Mouse (Mus musculus): ENCODE results near the gene Ms4a6d.

Gene Ms4a6d

DNA sequence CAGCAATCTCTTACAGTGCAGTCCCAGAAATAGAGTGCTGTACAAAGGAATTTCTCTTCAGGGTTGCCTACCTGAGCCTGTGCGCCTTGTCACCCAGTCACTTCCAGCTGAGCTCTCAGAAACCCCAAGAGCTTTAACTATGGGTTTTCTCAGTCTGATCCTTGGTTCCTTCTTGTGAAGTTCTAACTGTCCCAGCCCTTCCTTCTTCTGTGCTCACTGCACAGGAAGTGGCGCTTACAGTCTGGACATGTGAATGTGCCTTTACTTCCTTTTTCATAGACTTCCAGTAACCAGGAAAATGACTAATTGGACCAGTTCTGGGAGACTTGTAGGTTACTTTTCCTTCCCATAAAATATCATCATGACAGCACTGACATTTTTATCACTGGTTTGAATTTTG lies at the start of gene Ms4a6d:
Gene Ms4a6d, minus strand, starts transcription at position 247 of the 400 bp plus-strand sequence.
- DNase-seq (ENCODE audit: low read depth) = no peak

GRCm38 (mm10) chr19:11649564-11649963 lies 44.9 kb upstream of the Ms4a6d start:
- DNase-seq (ENCODE audit: low read depth) = no peak

DNA sequence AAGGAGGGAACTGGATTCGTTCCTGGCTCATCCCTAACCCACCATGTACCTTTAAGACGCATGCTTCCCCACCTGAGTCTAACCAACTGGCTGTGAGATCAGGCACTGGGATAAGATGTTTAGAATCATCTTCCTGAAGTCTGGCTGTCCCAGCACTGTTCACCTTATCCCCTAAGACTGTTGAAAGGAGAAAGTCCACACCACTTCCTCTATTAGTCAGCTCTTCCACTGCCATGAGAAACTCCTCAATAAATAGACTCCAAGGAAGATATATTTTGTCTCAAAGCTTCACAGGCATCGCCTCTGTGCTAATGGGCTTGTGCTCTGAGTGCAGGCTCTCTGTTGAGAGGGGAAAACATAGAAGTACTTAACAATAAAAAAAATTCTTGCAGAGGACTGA lies 41.5 kb upstream of the Ms4a6d start:
- no peak for DNase-seq (ENCODE audit: low read depth)

DNA sequence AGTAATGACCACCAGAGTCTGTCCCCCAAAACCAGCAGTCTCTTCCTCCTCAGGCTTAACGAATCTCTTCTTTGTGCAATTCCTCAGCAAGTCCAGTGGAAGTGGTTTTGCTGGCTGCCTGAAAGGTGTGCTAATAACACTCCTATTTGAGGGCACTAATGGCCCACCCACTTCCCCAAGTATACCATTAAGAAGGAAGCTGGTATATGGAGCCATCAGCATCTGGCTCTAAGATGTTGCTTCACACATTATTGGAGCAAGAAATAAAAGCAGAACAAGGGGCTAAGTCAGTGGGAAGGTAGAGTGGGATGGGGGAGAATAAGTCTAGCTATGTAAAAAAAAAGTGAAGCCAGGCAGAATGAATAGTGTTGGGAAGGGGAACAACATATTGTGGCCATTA lies 36.1 kb upstream of the Ms4a6d start, which contains the start of gene Ms4a3:
Gene Ms4a3, minus strand, starts transcription at position 120 of the 400 bp plus-strand sequence.
- no peak for DNase-seq (ENCODE audit: low read depth)

GRCm38 (mm10) chr19:11639038-11639437 lies 34.4 kb upstream of the Ms4a6d start:
- DNase-seq (ENCODE audit: low read depth) = no peak

DNA sequence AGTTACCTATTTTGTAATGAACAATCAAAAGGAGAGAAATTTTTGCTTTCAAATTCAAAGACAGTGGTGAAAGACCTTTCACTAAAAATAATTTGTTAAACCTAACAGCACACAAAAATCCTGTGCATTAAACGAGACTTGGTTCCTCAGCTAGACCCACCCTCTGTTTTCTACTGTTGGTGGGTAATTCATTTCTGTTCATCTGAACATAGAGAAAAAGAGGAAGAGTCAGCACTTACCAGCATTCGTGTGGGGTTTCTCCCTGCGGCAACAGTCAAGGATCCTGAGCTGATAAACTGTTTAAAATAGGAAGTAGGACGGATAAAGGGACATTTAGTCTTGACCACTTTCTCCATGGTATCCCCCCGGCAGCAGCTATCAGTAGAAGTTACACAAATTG lies 30.9 kb upstream of the Ms4a6d start:
- no peak for DNase-seq (ENCODE audit: low read depth)

DNA sequence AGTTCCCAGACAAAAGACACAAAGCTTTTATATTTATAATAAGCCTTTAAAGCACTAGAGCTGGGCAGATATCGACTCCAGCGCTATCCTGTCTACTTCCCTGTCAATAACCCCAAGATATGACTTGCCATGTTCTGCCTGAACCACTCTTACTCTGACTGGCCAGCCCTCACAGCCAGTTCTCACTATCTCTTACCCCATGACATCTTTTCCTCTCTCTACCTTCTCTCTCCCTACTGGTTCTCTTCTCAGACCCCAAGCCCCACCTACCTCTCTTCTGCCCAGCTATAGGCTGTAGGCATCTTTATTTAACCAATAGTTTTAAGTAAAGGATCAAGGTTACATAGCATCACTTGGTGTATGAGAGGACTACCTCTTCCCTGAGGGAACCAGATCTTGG lies 29.7 kb upstream of the Ms4a6d start:
- no peak for DNase-seq (ENCODE audit: low read depth)

DNA sequence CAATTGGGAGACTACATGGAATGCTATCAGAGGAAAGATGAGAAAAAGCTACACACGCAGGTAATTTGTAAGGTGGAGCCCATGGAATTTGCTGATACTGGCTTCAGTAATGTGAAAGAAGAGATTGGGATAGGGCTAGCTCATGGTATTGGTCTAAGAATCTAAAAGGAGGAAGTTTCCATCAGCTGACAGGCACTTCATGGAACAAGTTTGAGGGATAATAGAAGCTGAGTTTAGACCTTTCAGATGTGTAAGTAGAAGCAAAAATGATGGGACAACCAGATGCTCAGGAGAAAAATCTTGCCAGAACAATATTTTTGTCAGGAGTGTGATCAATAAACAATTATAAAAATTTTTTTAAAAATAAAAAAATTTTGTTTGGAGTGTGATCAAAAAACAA lies 29.1 kb upstream of the Ms4a6d start:
- DNase-seq (ENCODE audit: low read depth) = no peak

DNA sequence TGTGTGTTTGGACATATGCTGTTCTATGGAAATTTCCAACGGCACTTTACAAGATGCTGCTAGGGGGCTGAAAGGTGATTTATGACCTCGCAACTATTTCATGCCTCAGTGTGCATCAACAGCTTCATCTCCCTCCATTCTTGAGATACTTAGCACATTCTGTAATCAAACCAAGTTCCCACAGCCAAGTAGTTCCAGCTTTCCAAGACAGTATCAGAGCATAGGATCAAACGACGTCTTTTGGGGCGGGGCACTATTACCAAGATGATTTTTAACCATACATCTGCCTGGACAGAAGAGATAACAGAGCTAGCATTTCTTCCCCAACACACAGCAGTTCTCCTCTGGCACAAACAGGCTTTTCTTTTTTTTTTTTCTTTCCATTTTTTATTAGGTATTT lies 20.6 kb upstream of the Ms4a6d start:
- no peak for DNase-seq (ENCODE audit: low read depth)

DNA sequence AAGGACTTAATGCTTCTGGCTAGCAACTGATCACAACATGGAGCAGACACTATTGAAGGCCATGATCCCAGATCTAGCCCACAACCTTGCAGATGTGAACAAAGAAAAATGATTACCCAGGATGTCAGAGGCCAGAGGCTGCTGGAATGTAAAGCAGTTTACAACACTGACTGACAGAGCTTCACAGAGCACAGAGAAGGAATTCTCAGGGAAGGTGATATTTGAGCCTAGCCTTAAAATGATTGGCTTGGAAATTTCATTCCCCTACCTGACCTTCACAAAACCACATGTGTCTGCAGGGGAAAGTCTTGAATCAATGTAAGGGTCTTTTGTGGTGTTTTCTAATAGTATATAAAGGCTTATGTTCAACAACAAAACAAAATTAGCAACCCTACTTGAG lies 20.2 kb upstream of the Ms4a6d start:
- DNase-seq (ENCODE audit: low read depth) = no peak

- no peak for DNase-seq (ENCODE audit: low read depth)
Measured at GRCm38 (mm10) chr19:11623551-11623950, 18.9 kb upstream of the Ms4a6d start, which contains the start of gene Ms4a2. Ms4a2 (minus strand) TSS chr19:11623719.

DNA sequence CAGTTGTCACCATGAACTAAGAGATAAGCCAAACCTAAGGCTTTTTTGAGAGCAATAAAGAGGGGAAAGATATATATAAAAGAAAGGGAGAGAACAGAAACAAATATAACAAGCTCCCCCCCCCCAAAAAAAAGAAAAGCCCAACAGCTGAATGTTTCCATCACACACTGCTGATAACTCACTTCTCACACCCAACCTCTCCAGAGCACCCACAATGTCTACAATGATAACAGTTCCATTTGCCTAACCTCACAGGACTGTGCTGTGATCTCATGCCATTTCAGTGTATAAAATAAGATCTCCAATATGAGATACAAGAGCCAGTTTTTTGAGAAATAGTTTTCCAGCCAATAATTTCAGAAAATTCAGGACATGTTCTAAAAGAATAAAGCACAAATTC lies 13.3 kb upstream of the Ms4a6d start:
- no peak for DNase-seq (ENCODE audit: low read depth)

- no peak for DNase-seq (ENCODE audit: low read depth)
Measured at GRCm38 (mm10) chr19:11614805-11615204, 10.2 kb upstream of the Ms4a6d start.

DNA sequence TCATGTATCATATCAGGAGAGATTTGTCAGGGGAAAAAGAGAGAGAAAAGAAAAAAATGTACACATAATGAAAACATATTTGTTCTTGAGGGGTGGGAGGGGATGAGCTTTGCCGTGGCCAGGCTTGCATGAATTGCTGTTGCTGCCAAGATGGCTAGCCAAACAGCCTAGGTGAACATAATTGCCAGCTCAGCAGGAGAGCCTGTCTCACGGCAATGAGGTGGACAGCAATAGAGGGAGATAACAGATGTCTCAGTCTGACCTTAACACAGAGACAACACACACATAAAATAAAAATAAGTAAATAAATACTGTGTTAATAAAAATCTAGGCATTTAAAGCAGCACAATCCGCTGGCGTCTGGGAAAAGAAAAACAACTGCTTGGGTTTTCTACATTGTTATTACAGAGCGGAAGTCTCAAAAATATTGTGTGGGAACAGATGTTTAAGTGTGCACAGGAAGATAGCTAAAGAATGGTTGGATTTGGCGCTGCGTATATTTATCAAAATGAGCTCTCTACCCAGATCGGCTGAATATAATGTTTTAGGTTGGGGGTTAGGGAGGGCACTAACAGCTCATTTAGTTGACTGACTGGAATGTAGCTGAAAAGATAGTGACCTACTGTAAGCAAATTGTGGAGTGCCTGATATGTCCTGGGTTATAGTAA lies 9.3 kb upstream of the Ms4a6d start:
- no peak for DNase-seq (ENCODE audit: low read depth)

DNA sequence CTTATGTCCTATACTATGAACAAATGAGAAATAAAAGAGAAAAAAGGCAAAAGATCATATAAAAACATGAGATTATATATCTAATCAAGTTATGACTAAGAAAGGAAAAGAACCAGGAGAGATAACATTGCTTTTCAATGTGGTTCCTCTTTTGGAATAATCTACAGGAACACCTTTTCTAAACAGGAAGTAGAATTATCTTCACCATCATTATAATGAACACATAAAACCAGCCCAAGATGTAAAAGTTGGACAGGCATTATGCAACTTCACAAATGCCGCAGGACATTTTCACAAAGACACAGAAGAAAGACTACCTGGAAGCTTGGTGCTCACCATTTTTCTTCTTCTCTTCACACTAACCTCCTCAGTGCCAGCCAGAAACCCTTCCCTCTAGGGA lies 8.4 kb upstream of the Ms4a6d start:
- no peak for DNase-seq (ENCODE audit: low read depth)

DNA sequence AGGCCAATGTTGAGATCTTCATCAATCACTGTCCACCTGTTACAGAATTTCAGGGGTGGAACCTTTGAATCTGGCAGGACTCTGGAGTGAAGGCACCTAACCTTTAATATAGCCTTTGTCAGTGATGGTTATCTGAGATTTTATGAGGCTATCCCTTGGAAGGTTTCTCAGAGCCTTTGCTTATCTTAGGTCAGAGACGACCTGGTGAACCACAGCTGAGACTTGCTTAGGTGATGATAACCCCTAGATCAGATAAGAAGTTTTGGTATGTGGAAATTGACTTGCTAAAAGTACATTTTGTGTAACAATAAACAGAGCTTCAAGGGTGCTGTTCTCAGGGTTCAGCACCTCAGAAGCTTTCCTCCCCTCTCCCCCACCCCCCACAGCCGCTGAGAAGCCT lies 7.6 kb upstream of the Ms4a6d start:
- no peak for DNase-seq (ENCODE audit: low read depth)

- DNase-seq (ENCODE audit: low read depth) = no peak
Measured at GRCm38 (mm10) chr19:11611541-11611945, 6.9 kb upstream of the Ms4a6d start.

- no peak for DNase-seq (ENCODE audit: low read depth)
Measured at GRCm38 (mm10) chr19:11608172-11608571, 3.5 kb upstream of the Ms4a6d start.

DNA sequence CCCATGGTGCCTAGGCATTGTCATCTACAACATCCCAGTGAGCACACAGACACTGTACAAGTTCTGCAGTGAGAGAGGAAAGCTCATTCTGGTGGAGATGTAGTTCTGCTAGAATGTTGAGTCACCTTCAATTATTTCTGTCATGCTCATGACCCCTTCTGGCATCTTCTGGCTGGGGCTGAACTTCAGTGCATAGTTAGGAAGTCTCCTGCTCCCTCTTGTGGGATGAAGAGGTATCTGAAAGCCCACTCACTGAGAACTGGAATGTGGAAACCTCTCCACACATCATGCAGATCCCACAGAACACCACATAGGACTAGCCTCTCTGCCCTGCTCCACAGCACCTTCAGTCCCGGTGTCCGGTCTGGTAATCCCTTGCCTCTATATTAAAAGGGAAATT lies 2.6 kb downstream of the Ms4a6d start:
- no peak for DNase-seq (ENCODE audit: low read depth)

DNA sequence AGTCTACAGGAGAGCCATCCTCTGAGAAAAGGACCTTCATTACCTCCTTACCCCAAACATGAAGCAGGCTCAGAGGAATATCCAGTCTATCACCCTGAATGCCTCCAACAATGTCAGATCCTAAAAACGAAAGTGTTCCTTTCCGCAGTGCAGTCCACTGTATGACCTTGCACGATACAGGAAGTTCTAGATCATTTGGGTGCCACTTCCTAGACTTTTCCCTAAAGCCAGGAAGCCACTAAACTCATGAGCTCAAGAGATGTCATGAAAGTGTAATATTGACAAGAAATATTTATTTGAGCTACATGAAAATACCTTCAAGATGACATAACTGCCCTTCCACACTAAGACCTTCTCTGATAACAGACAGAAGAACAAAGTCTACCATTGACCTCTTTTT lies 3.3 kb downstream of the Ms4a6d start:
- no peak for DNase-seq (ENCODE audit: low read depth)

- no peak for DNase-seq (ENCODE audit: low read depth)
Measured at GRCm38 (mm10) chr19:11589891-11590449, 14.7 kb downstream of the Ms4a6d start.

DNA sequence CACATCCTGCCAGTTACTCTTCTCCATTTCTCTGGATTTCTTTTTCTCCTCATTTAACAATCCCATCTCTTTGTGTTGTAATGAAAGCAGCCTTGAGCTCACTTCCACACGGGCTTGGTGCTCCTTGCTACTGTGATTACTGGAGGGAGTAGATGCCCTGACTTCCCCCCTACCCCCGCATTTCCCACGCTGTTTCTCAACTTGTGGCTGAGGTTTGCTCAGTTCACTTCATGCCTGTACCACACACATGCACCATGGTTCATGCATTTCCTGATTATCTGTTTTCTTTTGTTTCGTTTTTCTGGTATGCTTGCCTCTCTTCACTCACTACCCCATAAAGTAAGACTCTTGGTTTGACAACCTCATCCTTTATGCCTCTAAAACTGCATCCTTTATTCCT lies 15.4 kb downstream of the Ms4a6d start:
- DNase-seq (ENCODE audit: low read depth) = no peak

DNA sequence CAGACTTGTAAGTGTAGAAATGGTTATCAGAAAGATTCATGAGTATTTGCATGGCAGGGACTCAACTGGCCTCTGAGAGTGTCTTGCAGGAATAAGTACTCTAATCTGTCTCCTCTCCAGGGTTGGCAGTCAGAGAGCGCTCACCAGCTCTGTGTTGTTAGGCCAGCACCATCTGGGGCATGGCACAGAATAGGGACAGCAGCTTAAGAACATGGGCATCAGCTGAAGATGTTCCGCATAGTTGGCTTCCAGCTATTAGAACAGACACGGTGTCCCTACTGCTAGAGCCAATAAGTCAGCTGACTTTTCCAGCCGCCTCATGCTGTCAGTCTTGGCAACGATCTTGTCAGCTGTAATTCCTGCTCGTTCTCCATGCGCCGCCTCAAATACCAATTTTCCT lies 29.7 kb downstream of the Ms4a6d start:
- DNase-seq (ENCODE audit: low read depth) = no peak

GRCm38 (mm10) chr19:11559560-11559959 lies 45.1 kb downstream of the Ms4a6d start:
- peak; percentile 5 for DNase-seq (ENCODE audit: low read depth)
